19 mouse cellular contexts compared by ENCODE assay signal in the genomic region with DNA sequence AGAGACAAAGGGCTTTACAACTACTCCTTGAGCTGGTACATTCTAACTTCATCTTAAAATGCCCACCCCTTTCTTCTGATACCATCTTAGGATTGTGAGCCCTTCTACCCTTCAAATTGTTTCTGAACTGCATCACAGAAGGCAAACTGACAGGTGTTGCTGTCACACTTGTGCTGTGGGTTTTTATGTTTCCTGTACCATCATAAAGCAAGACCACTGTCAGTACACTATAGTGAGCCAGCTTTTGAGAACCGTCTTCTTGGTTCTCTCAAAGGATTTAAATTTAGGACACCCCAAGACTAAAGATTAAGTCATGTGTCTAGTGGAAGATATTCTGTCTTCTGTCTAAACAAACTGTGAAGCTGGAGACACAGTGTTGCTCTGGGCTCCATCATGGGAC. TPM values are rescaled to one million over a fixed set of nuclear protein-coding genes. Genes with fewer than 3 reads are reported as not detected.
A peak's percentile ranks its signal among the peaks of the same experiment; 100 is the strongest.
DNase-seq lines count a peak whose midpoint lies in the region; TF ChIP-seq lines count a peak whose summit lies in the region.
"Had no signal": no experiment of that assay in that cellular context is flagged by ENCODE, and none has a peak within 500 bp of the region (broad histone marks: within the 10 kb centered on the region; RNA-seq: fewer than 3 reads in every experiment).

No protein-coding gene starts in this region.

- peaks cover 53% of the 10 kb centered on the region for H3K4me1 ChIP-seq in thymus, adult 2 months (replicated peaks; ENCODE audit: control insufficient read depth, insufficient read depth, low read length)
- H3K4me1 ChIP-seq: embryonic facial prominence, embryonic 13.5 days; heart, embryonic 12.5 days; hindbrain, embryonic 15.5 days had no signal

- no peak overlapping the region for H3K4me3 ChIP-seq in thymus, adult 2 months (ENCODE audit: control insufficient read depth, insufficient read depth, low read length)
- no peak overlapping the region for H3K4me3 ChIP-seq in layer of hippocampus, adult 2 months
- H3K4me3 ChIP-seq: embryonic facial prominence, embryonic 13.5 days; forebrain, embryonic 12.5 days; heart, embryonic 12.5 days; hindbrain, embryonic 15.5 days had no signal

- no peaks in the 10 kb centered on the region for H3K27me3 ChIP-seq in thymus, adult 2 months (ENCODE audit: control insufficient read depth, insufficient read depth, low read length)
- H3K27me3 ChIP-seq: CH12.LX; embryonic facial prominence, embryonic 13.5 days; forebrain, embryonic 12.5 days; heart, embryonic 12.5 days; hindbrain, embryonic 15.5 days had no signal

- no peak for TF ChIP-seq CTCF in thymus, adult 2 months (IDR thresholded peaks at IDR 0.05; ENCODE audit: borderline replicate concordance, control insufficient read depth, extremely low read depth, insufficient read depth, low read length, poor library complexity)
- no peak for TF ChIP-seq CTCF in layer of hippocampus, adult 2 months (conservative IDR thresholded peaks at IDR 0.05)

- DNase-seq in thymus, adult 2 months: no peak
- no peak for DNase-seq in thymus, postnatal 4 days
- DNase-seq in CD4-positive helper T cell, adult 2 months (ENCODE audit: low read depth, low spot score): peak; percentile 38
- peak; percentile 51 for DNase-seq in T-cell, adult 2 months (ENCODE audit: low spot score)
- DNase-seq in natural killer cell, adult 2 months (ENCODE audit: low spot score in 2 of 2): peak; percentile 32 to 62
- no peak for DNase-seq in layer of hippocampus, adult 2 months (ENCODE audit: low spot score in 2 of 2)
- no peak for DNase-seq in embryo, embryonic 9.5 days (ENCODE audit: extremely low spot score)
- DNase-seq: adrenal gland, postnatal 10 days; cerebellum, adult 11 months; cerebellum, adult 8-10 months; cerebellum, postnatal 14 days; forebrain, postnatal 0 days; gastrocnemius, postnatal 14 days; heart, postnatal 36 days had no signal

- H3K27ac ChIP-seq in thymus, adult 2 months (ENCODE audit: control insufficient read depth, insufficient read depth, low read length): peak overlapping the region; percentile 93
- no peak overlapping the region for H3K27ac ChIP-seq in layer of hippocampus, adult 2 months
- H3K27ac ChIP-seq: embryonic facial prominence, embryonic 13.5 days; forebrain, embryonic 12.5 days; hindbrain, embryonic 15.5 days had no signal

- TF ChIP-seq POLR2A in thymus, adult 2 months (IDR thresholded peaks at IDR 0.05; ENCODE audit: control insufficient read depth, extremely low read depth, insufficient read depth, low read length, poor library complexity): no peak

- WGBS in thymus, adult 2 months: 7% methylated on average over 1 of the region's 1 CpGs

- H3K36me3 ChIP-seq in thymus, adult 2 months (ENCODE audit: control insufficient read depth, insufficient read depth, low read length): no peaks in the 10 kb centered on the region
- H3K36me3 ChIP-seq: embryonic facial prominence, embryonic 13.5 days; forebrain, embryonic 12.5 days; heart, embryonic 12.5 days; hindbrain, embryonic 15.5 days had no signal

RNA-seq across cellular contexts. Expression of gene Arl4c, which starts 17.3 kb away (rescaled TPM):
- 71.3 and 98.8 TPM in 2 replicates for polyA plus RNA-seq in thymus, adult 2 months (2012; rRNA removed)
- 10 to 100 TPM; 27.6 to 27.7 TPM for total RNA-seq in layer of hippocampus, adult 2 months (2021)

Comparison
In these comparisons a context has a peak if more than half of its experiments do, and no peak if none do; other contexts are left out.
1. DNase-seq: peak in CD4-positive helper T cell, adult 2 months (single experiment), T-cell, adult 2 months (single experiment) and natural killer cell, adult 2 months (2 of 2); none in thymus, adult 2 months (single experiment), thymus, postnatal 4 days (single experiment), layer of hippocampus, adult 2 months (0 of 2) and embryo, embryonic 9.5 days (single experiment).